Mouse (Mus musculus): ENCODE measurements at regions not wholly inside any gene's neighbourhood (a gene's known extent, or its start where the extent isn't known, plus 50 kb on each side); places are given as distances from the start of the nearest gene placed in this dataset.
"Not testable (repeated sequence)": the region's sequence is repeated elsewhere in the genome, so short reads cannot be mapped to it uniquely, and the experiment has no call there.

DNA sequence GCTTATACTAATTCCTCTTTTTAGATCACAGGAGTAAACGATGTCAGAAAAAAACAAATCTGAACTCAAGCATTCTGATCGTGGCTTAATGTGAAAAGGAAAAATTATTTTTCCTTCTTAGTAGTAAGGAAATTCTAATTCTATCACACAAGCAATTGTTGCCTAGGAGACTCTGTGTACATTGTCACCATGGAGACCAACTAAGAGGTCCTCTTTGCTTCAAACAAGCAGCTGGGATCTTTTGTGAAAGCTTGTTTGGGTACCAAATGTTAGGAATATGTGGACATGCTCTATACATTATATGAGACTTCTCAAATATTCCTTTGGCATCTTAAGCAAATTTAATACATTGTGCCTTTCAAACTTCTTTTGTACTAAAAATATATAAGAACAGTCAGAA lies 345.9 kb upstream of the Atp10a start:
- DNase-seq (ENCODE audit: low spot score), result no peak

- DNase-seq (ENCODE audit: low spot score), result no peak
These were observed 333.6 kb upstream of the Atp10a start for GRCm38 (mm10) chr7:58322381-58322780.

DNA sequence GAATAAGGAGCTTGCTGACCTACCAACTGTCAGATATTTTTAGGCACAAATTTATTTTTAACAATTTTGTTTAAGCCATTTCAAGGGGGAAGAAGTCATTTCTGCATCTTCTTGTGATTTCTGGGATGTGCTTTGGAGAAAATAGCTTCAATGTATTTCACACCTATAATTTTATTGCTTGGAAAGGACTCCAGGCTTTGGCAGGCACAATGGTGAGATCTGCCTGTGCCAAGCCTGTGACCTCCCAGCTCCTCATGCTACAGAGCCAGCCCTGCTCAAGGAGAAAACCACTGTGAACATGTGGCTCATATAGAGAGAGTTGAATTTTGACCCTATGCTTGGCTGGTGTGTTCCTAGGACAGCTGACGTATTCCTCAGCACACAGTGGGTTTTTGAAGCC lies 288.6 kb upstream of the Atp10a start:
- DNase-seq (ENCODE audit: low spot score), result no peak

GRCm38 (mm10) chr7:58383401-58383800 lies 272.6 kb upstream of the Atp10a start:
- DNase-seq (ENCODE audit: low spot score), result no peak

DNA sequence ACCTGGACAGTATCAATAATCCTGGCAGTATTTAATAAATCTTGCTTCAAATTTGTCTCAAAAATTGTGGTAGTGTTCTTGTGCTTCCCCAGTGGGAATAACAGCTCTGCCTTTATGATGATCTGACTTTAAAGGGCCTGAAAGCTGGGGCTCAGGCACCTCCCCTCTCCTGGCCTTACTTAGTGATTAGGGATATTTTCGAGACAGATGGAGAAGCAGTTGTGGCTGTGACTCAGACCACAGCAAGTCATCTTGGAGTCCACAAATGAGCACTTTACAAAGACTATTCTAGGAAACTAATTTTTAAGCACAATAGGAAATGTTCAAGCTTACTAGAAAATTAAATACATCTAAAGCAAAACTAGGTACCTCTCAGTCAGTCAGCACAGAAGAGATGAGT lies 267.6 kb upstream of the Atp10a start:
- DNase-seq (ENCODE audit: low spot score), result no peak

- DNase-seq (ENCODE audit: low spot score), result no peak
These were observed 263.4 kb upstream of the Atp10a start for GRCm38 (mm10) chr7:58392391-58393115.

DNA sequence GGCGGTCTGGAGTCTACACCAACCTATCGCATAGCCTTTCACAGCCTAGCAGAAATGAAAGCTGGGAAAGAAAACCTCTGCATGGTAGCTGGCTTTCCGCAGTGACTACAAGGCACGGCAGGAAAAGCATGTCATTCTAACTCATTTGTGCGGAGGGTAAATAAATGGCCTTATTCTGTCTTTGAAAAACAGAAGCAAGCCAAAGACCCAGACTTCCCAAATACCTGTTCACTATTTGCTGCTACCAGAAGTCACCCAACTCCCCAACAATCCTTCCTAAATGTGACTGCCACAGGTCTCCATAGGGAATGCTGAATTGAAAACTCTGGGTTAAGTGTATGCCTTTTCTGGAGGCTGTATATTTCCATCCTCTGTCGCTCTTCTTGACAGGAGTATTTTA lies 258.0 kb upstream of the Atp10a start:
- no peak for DNase-seq (ENCODE audit: low spot score)

DNA sequence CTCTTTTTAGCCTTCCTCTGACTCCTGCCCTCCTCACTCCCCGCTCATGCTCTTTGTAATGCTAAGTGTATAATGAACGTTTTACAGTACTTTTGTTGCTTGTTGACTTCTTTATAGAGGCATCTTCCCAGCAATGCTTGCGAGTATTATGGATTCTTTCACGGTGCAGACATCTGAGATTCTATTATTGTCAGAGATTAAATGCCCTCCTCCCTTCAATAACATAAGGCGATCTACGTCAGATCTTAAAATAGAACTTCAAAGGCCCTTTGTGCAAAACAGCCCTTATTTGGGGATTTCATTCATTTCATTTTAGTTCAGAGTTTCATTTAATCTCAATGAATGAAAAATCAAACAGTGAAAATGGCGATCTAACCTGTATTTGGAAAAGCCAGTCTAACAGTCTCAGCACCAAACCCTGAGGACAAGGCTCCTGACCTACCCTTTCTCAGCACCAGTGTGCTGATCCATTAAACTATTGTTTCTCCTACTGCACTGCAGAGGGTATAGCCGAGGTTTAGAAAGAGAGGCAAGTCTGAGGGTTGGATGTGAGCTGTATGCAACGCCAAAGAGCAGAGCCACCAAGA lies 257.3 kb upstream of the Atp10a start:
- DNase-seq (ENCODE audit: low spot score), result no peak

- peak; percentile 94 for DNase-seq (ENCODE audit: low spot score)
These were observed 256.8 kb upstream of the Atp10a start for GRCm38 (mm10) chr7:58399145-58399604.

- no peak for DNase-seq (ENCODE audit: low spot score)
These were observed 256.3 kb upstream of the Atp10a start for GRCm38 (mm10) chr7:58399651-58400050.

GRCm38 (mm10) chr7:58400594-58400993 lies 255.4 kb upstream of the Atp10a start:
- no peak for DNase-seq (ENCODE audit: low spot score)

DNA sequence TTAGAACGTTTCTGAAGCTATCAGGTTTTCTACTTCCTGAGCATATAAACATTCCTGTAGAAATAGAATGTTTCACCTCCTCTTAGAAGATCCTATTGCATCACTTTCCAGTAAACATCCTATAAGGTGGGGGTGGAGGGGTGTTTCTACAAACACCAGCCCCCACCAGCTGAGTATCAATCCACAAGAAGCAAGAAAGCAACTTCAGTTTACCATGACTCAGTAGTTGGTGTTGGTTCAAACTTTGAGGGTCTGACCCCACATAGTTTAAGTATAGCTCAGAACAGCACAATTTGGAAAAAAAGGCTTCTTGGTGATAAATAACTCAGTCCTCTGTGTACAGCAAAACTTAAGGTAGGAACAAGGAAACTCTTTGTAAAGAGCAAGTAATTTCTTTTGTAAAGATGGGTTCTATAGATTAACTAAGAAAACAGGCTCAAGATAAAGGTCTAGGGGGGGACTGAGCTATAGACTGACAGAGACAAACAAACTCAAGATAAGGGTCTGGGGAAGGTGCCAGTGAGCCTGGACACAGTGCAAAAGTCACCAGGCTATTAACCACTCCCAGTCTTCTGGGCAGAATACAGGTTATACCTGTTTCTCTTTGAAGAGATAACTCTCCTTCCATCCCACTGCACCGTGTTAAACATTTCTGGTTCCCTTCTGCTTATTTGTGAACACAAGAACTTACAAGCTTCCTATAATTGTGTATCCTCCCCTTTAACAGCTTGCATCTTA lies 218.9 kb upstream of the Atp10a start:
- DNase-seq (ENCODE audit: low spot score), result no peak

DNA sequence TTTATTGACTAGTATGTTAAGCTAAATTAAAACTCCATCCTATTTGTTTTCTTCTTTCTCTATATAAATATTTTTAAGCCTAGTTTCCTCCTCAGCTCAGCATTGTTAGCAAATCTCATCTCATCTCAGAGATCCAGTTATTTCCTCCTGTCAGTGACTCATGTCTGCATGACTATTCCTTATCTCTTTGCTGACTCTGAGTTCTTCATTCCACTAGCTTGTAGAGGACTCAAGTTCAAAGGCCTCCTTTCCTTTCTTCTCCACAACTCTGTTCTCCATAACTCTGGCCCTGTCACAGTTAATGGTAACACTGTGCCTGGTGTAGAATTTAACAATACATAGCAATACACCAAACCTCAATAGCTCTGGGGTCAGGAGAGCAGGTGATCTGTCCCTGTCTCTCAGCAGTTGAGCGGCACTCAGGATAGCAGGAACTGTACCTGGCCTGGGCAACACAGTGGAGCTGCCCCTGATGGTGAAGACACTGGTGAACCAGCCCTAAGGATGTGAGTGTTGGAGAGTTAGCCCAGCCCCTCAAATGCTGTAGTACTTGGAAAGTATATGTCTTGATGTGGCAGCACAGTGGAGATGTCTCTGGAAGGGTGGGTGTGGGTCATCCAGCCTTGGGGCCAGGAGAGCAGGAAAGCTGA lies 213.3 kb upstream of the Atp10a start:
- no peak for DNase-seq (ENCODE audit: low spot score)

DNA sequence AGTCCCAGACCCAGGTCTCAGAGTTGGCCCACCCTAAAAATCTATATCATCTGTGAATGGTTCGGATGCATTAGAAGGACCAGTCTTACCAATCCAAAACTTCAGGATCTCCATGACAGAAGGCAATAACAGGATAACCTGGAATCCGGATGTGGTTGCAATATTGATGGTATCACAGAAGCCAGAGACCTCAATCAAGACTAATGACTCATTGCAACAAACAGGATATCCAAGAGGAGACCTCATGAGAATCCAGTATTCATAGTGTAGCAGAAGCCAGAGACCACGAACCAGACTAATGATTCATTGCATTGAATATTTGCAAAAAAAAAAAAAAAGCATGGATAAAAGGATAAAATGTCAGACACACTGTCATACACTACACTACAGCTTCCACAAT lies 212.7 kb upstream of the Atp10a start:
- DNase-seq (ENCODE audit: low spot score), result no peak

GRCm38 (mm10) chr7:58445781-58446180 lies 210.2 kb upstream of the Atp10a start:
- DNase-seq (ENCODE audit: low spot score), result no peak

DNA sequence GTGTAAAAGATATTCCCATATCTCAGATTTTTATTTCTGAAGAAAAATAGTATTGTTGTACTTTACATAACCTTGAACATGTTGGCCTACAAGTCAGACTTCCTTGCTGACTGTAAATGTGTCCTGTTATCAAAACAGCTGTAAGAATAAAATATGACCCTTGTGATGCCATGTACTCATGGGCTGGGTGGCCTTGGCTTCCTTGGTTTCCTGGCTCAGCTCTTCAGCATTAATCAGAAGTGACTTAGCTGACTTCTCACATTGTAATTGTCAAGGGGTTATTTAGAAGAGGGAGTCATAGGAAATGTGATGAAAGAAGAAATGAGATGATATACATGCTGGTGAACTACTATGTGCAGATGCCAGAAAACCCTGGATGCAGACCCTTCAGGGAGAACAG lies 209.7 kb upstream of the Atp10a start:
- DNase-seq (ENCODE audit: low spot score), result no peak

- no peak for DNase-seq (ENCODE audit: low spot score)
These were observed 207.2 kb upstream of the Atp10a start for GRCm38 (mm10) chr7:58448727-58449126.

DNA sequence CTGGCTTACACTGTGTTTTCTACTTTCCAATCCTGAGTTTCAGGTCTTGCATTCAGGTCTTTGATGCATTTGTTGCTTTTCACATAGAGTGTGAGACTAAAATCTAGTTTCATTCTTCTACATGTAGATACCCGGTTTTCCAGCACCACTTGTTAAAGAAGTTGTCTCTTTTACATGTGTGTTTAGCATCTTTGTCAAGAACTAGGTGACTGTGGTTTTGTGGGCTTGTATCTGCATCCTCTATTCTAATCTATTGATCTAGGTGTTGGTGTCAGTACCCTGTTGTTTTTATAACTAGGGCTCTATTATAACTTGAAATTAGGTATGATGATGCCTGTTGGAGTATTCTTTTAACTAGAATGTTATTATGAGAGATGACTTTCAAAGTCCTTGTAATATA lies 204.0 kb upstream of the Atp10a start:
- DNase-seq (ENCODE audit: low spot score), result no peak

GRCm38 (mm10) chr7:58458146-58458545 lies 197.8 kb upstream of the Atp10a start:
- DNase-seq (ENCODE audit: low spot score), result not testable (repeated sequence)

DNA sequence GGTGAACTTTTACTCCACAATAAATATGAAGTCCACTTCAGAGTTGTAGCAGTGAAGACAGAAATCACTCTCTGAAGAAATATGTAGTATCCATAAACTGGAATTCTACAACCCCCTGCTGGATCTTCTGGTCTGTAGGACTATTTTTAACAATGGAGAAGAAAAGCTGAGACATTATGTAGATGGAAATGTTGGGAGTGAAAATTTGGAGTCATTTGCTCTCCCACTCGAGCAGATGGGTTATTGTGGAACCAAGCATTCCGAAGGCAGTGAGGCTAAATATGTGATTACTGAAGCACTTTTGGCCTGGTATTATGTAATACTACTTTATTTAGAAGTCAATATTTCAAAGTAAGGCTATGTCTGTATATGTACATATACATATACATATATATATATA lies 195.0 kb upstream of the Atp10a start:
- no peak for DNase-seq (ENCODE audit: low spot score)

GRCm38 (mm10) chr7:58473150-58473549 lies 182.8 kb upstream of the Atp10a start:
- DNase-seq (ENCODE audit: low spot score), result no peak

GRCm38 (mm10) chr7:58475139-58475538 lies 180.8 kb upstream of the Atp10a start:
- DNase-seq (ENCODE audit: low spot score), result no peak

- DNase-seq (ENCODE audit: low spot score), result no peak
These were observed 167.7 kb upstream of the Atp10a start for GRCm38 (mm10) chr7:58488250-58488649.
